Mouse (Mus musculus) erythroblast, embryonic 14.5 days (primary cell): ENCODE measurements at regions not wholly inside any gene's neighbourhood (a gene's known extent, or its start where the extent isn't known, plus 50 kb on each side); places are given as distances from the start of the nearest gene placed in this dataset.

Source experiments
- GATA1 ChIP-seq: IDR thresholded peaks from 2 replicates; pipeline ENCODE4 v1.6.1; 2012; ENCODE audit warnings: low read length, inconsistent platforms, mixed read lengths
- TAL1 ChIP-seq: IDR thresholded peaks from 3 replicates; pipeline ENCODE4 v1.6.1; 2012; ENCODE audit warnings: low read length, inconsistent platforms, mixed read lengths

DNA sequence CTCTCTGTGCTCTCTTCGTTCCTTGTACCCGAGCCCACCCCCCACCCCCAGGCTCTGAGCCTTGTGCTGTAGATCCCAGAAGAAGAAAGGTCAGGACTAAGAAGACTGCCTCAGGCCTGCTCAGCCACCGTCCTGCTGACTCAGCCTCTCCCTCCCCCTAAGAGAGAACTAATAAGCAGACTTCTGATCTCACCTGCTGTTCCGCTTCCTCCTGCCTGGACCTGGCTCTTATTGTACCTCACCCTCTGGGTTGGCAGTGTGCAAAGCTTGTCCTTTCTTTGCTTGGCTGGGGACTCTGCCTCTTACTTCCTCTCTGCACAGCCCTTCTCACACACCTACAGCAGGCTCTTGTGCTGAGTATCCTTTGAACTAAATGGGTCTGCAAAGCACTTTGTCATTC lies 91.3 kb upstream of the Serbp1 start:
- TF ChIP-seq GATA1 (no peak), TAL1 (no peak)
